Mouse (Mus musculus): ENCODE data around the gene Gm21149. TPM values are rescaled to one million over a fixed set of nuclear protein-coding genes. Genes with fewer than 3 reads are reported as not detected.
"Not testable (repeated sequence)": the region's sequence is repeated elsewhere in the genome, so short reads cannot be mapped to it uniquely, and the experiment has no call there.

Gm21149 gene
- polyA plus RNA-seq (2014; fragmentation: Nextera tagmentation; extraction: Ambion mirVana): 0.36 and 0.69 TPM in 2 replicates

DNA sequence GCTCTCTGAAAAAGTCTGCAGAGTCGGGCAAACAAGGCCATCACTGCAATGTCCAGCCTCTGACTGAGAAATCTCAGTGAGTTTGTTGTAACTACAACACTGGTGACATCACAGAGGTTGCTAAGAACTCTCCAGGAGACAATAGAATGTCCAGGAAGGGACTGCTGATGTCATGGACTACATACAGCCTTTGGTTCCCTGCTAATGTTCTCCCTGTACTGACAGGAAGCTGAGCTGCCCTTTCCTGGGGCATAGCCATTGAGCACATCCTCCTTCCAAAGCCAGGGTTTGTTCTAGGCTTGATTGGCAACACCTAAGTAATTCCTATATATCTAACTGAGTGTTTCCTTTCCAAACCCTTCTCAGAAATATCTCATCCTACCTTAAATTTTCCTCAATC, at the start of gene Gm21149:
TSS of gene Gm21149 (minus strand) at position 101 of the 400 bp plus-strand sequence.
- not testable (repeated sequence) for H3K27me3 ChIP-seq (ENCODE audit: control insufficient read depth, insufficient read depth, low read length); H3K36me3 ChIP-seq (ENCODE audit: control insufficient read depth, insufficient read depth, low read length); H3K4me2 ChIP-seq (ENCODE audit: low read length); H3K4me1 ChIP-seq (ENCODE audit: control insufficient read depth in 2 of 2, insufficient read depth in 2 of 2, low read length in 2 of 2); ATAC-seq (ENCODE audit: insufficient number of reproducible peaks, insufficient read depth, low FRiP score, low read depth); H3K27ac ChIP-seq (replicated peaks in 1 of 2; ENCODE audit: control insufficient read depth in 1 of 2, insufficient read depth in 1 of 2, low read depth in 2 of 2, low read length in 2 of 2); H3K4me3 ChIP-seq (ENCODE audit: control insufficient read depth in 1 of 2, insufficient read depth in 1 of 2, low read depth in 1 of 2, low read length in 2 of 2); H3K9ac ChIP-seq (ENCODE audit: low read length)
- WGBS: 63% methylated on average over 1 of the region's 1 CpGs
- peaks cover 17% of the 10 kb centered on the region for H3K9me3 ChIP-seq (ENCODE audit: control insufficient read depth, low read length)

DNA sequence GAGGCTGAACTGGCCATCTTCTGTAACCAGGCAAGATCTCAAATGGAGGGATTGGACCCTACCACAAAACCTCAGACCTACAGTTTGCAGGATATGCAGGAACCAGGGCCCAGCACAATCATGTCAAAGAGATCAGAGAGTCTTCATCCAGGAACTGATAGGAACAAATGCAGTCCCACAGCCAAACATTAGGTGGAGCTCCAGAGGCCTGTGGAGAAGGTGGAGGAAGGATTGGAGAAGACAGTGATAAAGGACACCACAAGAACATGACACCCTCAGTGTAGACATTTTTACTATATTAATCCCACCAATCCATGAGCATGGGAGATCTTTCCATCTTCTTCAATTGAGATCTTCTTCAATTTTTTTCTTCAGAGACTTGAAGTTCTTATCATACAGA, 46.1 kb upstream of the Gm21149 start:
- not testable (repeated sequence) for H3K9me3 ChIP-seq (ENCODE audit: control insufficient read depth, low read length); H3K36me3 ChIP-seq (ENCODE audit: control insufficient read depth, insufficient read depth, low read length); H3K27me3 ChIP-seq (ENCODE audit: control insufficient read depth, insufficient read depth, low read length); ATAC-seq (ENCODE audit: insufficient number of reproducible peaks, insufficient read depth, low FRiP score, low read depth); H3K4me2 ChIP-seq (ENCODE audit: low read length); H3K9ac ChIP-seq (ENCODE audit: low read length); H3K4me3 ChIP-seq (ENCODE audit: control insufficient read depth in 1 of 2, insufficient read depth in 1 of 2, low read depth in 1 of 2, low read length in 2 of 2); H3K27ac ChIP-seq (replicated peaks in 1 of 2; ENCODE audit: control insufficient read depth in 1 of 2, insufficient read depth in 1 of 2, low read depth in 2 of 2, low read length in 2 of 2); H3K4me1 ChIP-seq (ENCODE audit: control insufficient read depth in 2 of 2, insufficient read depth in 2 of 2, low read length in 2 of 2)

DNA sequence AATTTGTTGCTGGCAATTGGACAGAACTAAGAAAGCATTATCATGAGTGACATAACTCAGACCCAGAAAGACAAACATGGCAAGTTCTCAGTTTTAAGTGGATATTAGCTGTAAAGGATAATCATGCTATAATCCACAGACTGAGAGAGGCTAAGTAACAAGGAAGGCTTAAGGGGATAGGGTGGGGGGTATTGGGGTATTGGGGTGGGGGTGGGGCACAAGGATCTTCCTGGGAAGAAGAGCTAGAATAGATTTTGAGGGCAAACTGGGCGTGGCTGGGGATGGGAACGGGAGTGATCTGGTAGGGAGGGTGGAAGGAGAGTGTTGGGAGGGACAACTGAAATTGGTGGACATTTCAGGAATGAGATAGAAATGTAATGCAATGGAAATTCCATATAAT, 45.7 kb upstream of the Gm21149 start:
- H3K4me3 ChIP-seq (ENCODE audit: control insufficient read depth in 1 of 2, insufficient read depth in 1 of 2, low read depth in 1 of 2, low read length in 2 of 2); H3K4me1 ChIP-seq (ENCODE audit: control insufficient read depth in 2 of 2, insufficient read depth in 2 of 2, low read length in 2 of 2); H3K27ac ChIP-seq (replicated peaks in 1 of 2; ENCODE audit: control insufficient read depth in 1 of 2, insufficient read depth in 1 of 2, low read depth in 2 of 2, low read length in 2 of 2); H3K4me2 ChIP-seq (ENCODE audit: low read length); H3K9me3 ChIP-seq (ENCODE audit: control insufficient read depth, low read length); H3K27me3 ChIP-seq (ENCODE audit: control insufficient read depth, insufficient read depth, low read length); H3K36me3 ChIP-seq (ENCODE audit: control insufficient read depth, insufficient read depth, low read length); H3K9ac ChIP-seq (ENCODE audit: low read length): not testable (repeated sequence)
- WGBS: 27% methylated on average over 2 of the region's 2 CpGs
- ATAC-seq (ENCODE audit: insufficient number of reproducible peaks, insufficient read depth, low FRiP score, low read depth): peak; percentile 56; the same call in 1 of the 2 replicates

DNA sequence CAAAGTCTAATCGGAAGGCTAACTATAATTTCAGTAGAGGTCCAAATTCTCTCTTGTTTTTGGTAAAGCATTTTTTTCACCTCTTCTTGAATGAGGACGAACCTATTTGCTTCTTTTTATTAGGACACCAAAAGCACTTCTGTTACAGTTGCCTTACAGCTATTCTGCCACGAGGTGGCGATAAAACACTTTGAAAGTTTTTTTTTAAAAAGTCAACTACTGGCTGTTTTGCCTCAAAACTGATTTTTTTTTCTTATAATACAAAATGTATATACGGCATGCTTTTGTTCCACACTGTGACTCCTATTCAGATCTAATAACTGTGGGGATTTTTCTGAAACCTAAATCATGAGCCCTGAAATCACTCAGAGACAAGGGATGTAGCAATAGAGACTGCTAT, 44.1 kb upstream of the Gm21149 start:
- not testable (repeated sequence) for H3K9me3 ChIP-seq (ENCODE audit: control insufficient read depth, low read length); H3K4me1 ChIP-seq (ENCODE audit: control insufficient read depth in 2 of 2, insufficient read depth in 2 of 2, low read length in 2 of 2); H3K9ac ChIP-seq (ENCODE audit: low read length); ATAC-seq (ENCODE audit: insufficient number of reproducible peaks, insufficient read depth, low FRiP score, low read depth); H3K4me3 ChIP-seq (ENCODE audit: control insufficient read depth in 1 of 2, insufficient read depth in 1 of 2, low read depth in 1 of 2, low read length in 2 of 2); H3K27ac ChIP-seq (replicated peaks in 1 of 2; ENCODE audit: control insufficient read depth in 1 of 2, insufficient read depth in 1 of 2, low read depth in 2 of 2, low read length in 2 of 2); H3K36me3 ChIP-seq (ENCODE audit: control insufficient read depth, insufficient read depth, low read length); H3K4me2 ChIP-seq (ENCODE audit: low read length); H3K27me3 ChIP-seq (ENCODE audit: control insufficient read depth, insufficient read depth, low read length)
- 16% methylated on average over 5 of the region's 5 CpGs for WGBS

DNA sequence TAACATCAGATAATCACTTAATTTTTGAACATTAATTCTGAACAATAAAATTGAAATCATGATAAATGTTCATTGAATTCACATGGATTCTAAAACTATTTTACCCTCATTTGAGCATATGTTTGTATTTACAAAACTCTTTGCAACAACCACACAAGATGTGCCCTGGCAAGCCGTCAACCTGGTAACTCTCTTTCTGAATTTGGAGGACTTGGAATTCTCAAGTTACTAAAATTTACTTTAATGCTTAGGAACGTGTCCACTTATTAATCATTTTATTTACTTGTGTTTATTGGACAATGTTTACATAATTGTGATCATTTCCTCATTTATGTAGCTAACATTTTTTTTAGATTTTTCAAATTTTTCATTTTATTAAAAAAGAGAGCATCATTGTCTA, 40.8 kb upstream of the Gm21149 start:
- H3K36me3 ChIP-seq (ENCODE audit: control insufficient read depth, insufficient read depth, low read length); H3K4me3 ChIP-seq (ENCODE audit: control insufficient read depth in 1 of 2, insufficient read depth in 1 of 2, low read depth in 1 of 2, low read length in 2 of 2); H3K4me2 ChIP-seq (ENCODE audit: low read length); H3K4me1 ChIP-seq (ENCODE audit: control insufficient read depth in 2 of 2, insufficient read depth in 2 of 2, low read length in 2 of 2); H3K9ac ChIP-seq (ENCODE audit: low read length); H3K27me3 ChIP-seq (ENCODE audit: control insufficient read depth, insufficient read depth, low read length); ATAC-seq (ENCODE audit: insufficient number of reproducible peaks, insufficient read depth, low FRiP score, low read depth); H3K9me3 ChIP-seq (ENCODE audit: control insufficient read depth, low read length); H3K27ac ChIP-seq (replicated peaks in 1 of 2; ENCODE audit: control insufficient read depth in 1 of 2, insufficient read depth in 1 of 2, low read depth in 2 of 2, low read length in 2 of 2): not testable (repeated sequence)
- 56% methylated on average over 2 of the region's 2 CpGs for WGBS

DNA sequence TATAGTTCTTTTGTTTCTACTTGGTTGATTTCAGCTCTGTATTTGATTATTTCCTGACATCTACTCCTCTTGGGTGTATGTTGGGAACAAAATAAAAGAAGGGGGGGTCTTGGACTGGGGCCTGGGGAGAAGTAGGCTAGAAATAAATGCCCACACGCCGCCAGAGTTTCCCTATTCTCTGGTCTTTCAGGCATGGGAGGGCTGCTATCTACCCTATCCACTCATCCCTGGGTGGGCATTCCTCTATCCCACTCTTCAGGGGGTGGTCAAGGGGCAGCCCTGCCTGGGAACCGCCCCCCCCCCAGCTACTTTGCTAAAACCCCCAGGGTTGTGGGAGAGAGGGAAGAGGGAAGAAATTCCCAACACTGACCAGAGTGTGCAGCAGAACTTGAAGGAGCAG, 35.9 kb upstream of the Gm21149 start:
- H3K27me3 ChIP-seq (ENCODE audit: control insufficient read depth, insufficient read depth, low read length); H3K9ac ChIP-seq (ENCODE audit: low read length); H3K27ac ChIP-seq (replicated peaks in 1 of 2; ENCODE audit: control insufficient read depth in 1 of 2, insufficient read depth in 1 of 2, low read depth in 2 of 2, low read length in 2 of 2); H3K36me3 ChIP-seq (ENCODE audit: control insufficient read depth, insufficient read depth, low read length); H3K4me3 ChIP-seq (ENCODE audit: control insufficient read depth in 1 of 2, insufficient read depth in 1 of 2, low read depth in 1 of 2, low read length in 2 of 2); H3K4me1 ChIP-seq (ENCODE audit: control insufficient read depth in 2 of 2, insufficient read depth in 2 of 2, low read length in 2 of 2); H3K4me2 ChIP-seq (ENCODE audit: low read length): not testable (repeated sequence)
- H3K9me3 ChIP-seq (ENCODE audit: control insufficient read depth, low read length): peaks cover 20% of the 10 kb centered on the region
- 50% methylated on average over 3 of the region's 3 CpGs for WGBS
- ATAC-seq (ENCODE audit: insufficient number of reproducible peaks, insufficient read depth, low FRiP score, low read depth): 0 out of 2 replicates have a peak, but pooled peaks have one; percentile 20

DNA sequence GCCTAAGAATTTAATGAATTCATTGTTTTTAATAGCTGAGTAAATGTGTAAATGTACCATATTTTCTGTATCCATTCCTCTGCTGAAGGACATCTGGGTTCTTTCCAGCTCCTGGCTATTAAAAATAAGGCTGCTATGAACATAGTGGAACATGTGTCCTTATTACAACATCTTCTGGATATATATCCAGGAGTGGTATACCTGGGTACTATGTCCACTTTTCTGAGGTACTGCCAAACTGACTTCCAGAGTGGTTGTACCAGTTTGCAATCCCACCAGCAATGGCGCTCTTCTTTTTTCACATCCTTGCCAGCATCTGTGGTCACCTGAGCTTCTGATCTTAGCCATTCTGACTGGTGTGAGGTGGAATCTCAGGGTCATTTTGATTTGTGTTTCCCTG, 33.6 kb upstream of the Gm21149 start:
- peaks cover 24% of the 10 kb centered on the region for H3K9me3 ChIP-seq (ENCODE audit: control insufficient read depth, low read length)
- H3K4me1 ChIP-seq (ENCODE audit: control insufficient read depth in 2 of 2, insufficient read depth in 2 of 2, low read length in 2 of 2); H3K27me3 ChIP-seq (ENCODE audit: control insufficient read depth, insufficient read depth, low read length); H3K4me3 ChIP-seq (ENCODE audit: control insufficient read depth in 1 of 2, insufficient read depth in 1 of 2, low read depth in 1 of 2, low read length in 2 of 2); H3K27ac ChIP-seq (replicated peaks in 1 of 2; ENCODE audit: control insufficient read depth in 1 of 2, insufficient read depth in 1 of 2, low read depth in 2 of 2, low read length in 2 of 2); H3K9ac ChIP-seq (ENCODE audit: low read length); H3K36me3 ChIP-seq (ENCODE audit: control insufficient read depth, insufficient read depth, low read length); H3K4me2 ChIP-seq (ENCODE audit: low read length): not testable (repeated sequence)
- ATAC-seq (ENCODE audit: insufficient number of reproducible peaks, insufficient read depth, low FRiP score, low read depth): peak; percentile 68; the same call in 1 of the 2 replicates
- 82% methylated on average over 1 of the region's 1 CpGs for WGBS

Measured in heart, embryonic 14.5 days (tissue).